Mouse (Mus musculus) bone marrow, adult 2 months (tissue): ENCODE results near the gene Palm. TPM values are rescaled to one million over a fixed set of nuclear protein-coding genes. Genes with fewer than 3 reads are reported as not detected.

ENCODE experiments used
- H3K27ac ChIP-seq: fragments of 200-500 bp; 2 replicates; pipeline ENCODE4 v1.5.1; 2012; ENCODE audit warnings: low read depth, mild to moderate bottlenecking, control low read depth, inconsistent platforms, low read length; ENCODE audit not compliant: control insufficient read depth, poor library complexity, insufficient read depth
- H3K4me1 ChIP-seq: fragments of 200-500 bp; 2 replicates; pipeline ENCODE4 v1.6.1; 2011; ENCODE audit warnings: low read length; ENCODE audit not compliant: control insufficient read depth, insufficient read depth
- H3K4me3 ChIP-seq: fragments of 200-500 bp; replicated peaks from 2 replicates; pipeline ENCODE3; 2011; ENCODE audit warnings: mild to moderate bottlenecking, low read depth, low read length, control low read depth; ENCODE audit not compliant: control insufficient read depth
- CTCF ChIP-seq: fragments of 200-500 bp; IDR thresholded peaks from 2 replicates; pipeline ENCODE4 v1.5.1; 2011; ENCODE audit warnings: low read length, control low read depth; ENCODE audit not compliant: control insufficient read depth, insufficient read depth
- POLR2A ChIP-seq: fragments of 200-500 bp; IDR thresholded peaks from 2 replicates; pipeline ENCODE4 v1.6.1; 2011; ENCODE audit warnings: low read depth, mild to moderate bottlenecking, control low read depth, low read length, borderline replicate concordance; ENCODE audit not compliant: control insufficient read depth
- WGBS: fragments of 180-500 bp; shearing (Covaris S2); methylation state at CpG from one replicate; pipeline ENCODE4 v1.1.7; 2018; 5-methylcytosine and 5-hydroxymethylcytosine counted together
- polyA plus RNA-seq: library from polyadenylated mRNA; stranded (reverse); fragments of >200 nt; gene quantifications from 2 replicates; pipeline ENCODE4 v1.2.4, GENCODE M21; 2011; ENCODE audit warnings: low replicate concordance; ENCODE audit not compliant: missing spikeins, insufficient read depth, insufficient read length

Gene Palm
- polyA plus RNA-seq, 1 experiment, result 36.1 TPM

DNA sequence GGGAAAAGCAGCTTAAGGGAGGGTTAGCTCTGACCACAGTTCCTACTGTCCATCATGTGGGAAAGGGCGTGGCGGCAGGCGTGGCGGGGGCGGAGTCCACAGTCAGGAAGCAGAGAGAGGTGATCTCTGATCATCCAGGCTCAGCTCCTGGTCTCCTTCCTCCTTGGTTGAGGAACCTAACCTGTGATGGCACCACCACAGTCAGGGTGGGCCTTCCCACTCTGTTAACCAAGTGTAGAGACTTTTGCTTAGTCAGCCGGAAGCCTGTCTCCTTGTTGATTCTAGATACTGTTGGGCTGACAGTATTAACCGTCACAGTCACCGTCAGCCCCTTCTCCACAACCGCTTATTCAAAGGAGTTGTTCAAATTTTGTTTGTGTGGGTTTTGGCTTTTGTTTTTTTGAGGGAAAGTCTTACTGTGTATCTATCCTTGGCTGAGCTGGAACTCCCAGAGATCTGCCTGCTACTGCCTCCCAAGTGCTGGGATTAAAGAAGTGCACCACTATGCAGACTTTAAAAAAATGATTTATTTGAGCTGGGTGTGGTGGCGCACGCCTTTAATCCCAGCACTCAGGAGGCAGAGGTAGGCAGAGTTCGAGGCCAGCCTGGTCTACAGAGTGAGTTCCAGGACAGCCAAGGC, 5.0 kb downstream of the Palm start:
- peaks cover 6% of the 10 kb centered on the region; the same call in 1 of the 2 replicates for H3K4me1 ChIP-seq
- H3K4me3 ChIP-seq, result no peak overlapping the region
- TF ChIP-seq POLR2A (no peak), CTCF (no peak)
- 18% methylated on average over 12 of the region's 12 CpGs for whole genome bisulfite sequencing
- peak overlapping the region; percentile 31; the same call in 1 of the 2 replicates for H3K27ac ChIP-seq

DNA sequence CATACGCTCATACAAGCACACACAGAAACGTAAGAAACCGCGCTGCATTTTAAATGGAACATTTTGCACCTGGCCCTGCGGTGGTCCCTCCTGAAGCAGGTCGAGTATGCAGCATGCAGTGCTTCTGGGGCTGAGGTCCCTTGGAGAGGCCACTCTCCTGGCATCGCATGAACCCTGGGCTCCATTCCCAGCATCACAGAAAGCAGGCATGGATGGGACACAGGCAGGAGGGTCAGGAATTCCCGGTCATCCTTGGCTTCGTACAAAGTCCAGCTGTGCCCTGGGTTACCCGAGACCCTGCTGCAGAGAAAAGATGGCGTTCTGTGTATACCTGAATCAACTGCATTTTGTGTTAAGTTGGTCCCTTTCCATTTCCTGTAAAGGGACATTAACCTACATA, 7.1 kb downstream of the Palm start:
- Histone ChIP-seq H3K27ac (no peak overlapping the region), H3K4me1 (peaks cover 4% of the 10 kb centered on the region; the same call in 1 of the 2 replicates), H3K4me3 (no peak overlapping the region)
- WGBS, result 86% methylated on average over 11 of the region's 11 CpGs
- TF ChIP-seq CTCF, result no peak
- TF ChIP-seq POLR2A, result no peak

DNA sequence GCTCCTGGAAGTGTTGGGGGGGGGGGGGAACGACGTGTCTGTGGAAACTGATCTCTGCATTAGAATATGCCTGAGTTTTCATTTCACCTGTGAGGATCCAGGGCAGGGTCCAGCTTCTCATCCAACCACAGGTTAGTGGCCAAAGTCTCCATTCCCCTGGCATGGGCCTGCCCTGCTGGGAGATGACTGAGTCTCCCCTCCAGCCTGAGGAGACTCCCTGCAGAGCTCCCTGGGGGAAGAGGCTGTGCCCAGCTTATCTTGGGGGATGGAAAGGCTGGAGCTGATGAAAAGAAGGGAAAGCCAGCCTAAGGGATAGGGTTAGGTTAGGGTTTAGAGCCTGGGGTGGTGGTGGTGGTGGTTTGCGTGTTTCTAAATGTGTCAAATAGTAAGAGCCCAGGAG, 8.5 kb downstream of the Palm start:
- H3K4me1 ChIP-seq, result peaks cover 4% of the 10 kb centered on the region; the same call in 1 of the 2 replicates
- TF ChIP-seq CTCF (no peak), POLR2A (no peak)
- 62% methylated on average over 3 of the region's 3 CpGs for WGBS
- H3K4me3 ChIP-seq, result no peak overlapping the region
- peak overlapping the region; percentile 51 for H3K27ac ChIP-seq

DNA sequence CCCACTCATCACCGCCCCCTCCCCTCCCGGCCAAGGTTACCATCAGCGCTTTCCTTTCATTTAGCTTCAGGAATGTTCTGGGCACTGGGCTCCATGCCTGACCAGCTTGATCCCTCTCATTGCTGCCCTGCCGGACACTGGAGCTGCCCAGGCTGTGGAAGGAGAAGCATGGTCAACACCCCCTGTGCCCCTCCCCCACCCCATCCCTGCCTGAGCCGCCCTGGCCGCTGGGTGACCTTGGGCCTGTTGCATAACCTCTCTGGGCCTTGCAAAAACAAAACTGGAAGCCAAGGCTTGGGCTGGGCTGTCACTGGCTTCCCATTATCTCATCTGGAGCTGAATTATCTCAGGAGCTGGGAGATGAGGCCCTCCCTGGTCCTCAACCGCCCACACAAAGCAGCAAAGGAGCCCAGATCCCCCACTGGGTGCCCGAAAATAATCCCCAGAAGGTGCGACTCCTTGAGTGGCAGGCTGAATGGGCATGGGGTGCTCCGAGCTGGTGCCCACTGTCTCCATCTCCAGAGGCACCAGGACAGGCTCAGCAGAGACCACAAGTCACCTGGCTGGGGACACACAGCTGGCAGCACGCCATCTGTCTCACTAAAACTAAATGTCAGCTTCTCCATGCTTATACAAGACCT, 9.1 kb downstream of the Palm start:
- Histone ChIP-seq H3K27ac (peak overlapping the region; percentile 51), H3K4me3 (peak overlapping the region; percentile 12), H3K4me1 (peaks cover 4% of the 10 kb centered on the region; the same call in 1 of the 2 replicates)
- WGBS, result 61% methylated on average over 11 of the region's 11 CpGs
- no peak for TF ChIP-seq POLR2A
- no peak for TF ChIP-seq CTCF

DNA sequence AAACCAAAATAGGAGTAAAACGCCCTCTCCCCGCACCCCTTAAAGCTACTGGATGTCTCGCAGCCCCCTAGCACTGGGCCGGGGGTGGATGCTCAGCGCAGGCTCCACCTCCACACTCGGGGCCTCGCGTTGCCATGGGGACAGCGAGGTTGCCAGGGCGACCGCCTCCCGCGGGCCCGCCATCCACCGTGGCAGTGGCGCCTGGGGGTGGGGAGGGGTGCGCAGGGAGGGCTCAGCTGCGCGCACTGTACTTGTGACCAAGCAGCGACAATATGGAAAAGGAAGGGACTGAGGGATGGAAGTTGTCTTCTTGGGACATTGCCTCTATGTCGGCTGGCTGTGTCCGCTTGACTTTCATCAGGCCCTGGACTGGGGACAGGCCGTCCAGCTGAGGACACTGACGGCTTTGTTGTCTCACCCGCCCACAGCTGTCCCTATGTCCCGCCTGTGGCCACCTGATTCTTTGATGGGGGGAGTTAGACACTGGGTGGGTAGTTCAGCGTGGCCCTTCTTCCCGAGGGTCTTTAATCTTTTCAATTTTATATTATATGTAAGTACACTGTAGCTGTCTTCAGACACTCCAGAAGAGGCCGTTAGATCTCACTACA, 10.4 kb downstream of the Palm start:
- H3K4me3 ChIP-seq, result no peak overlapping the region
- TF ChIP-seq CTCF, result no peak
- TF ChIP-seq POLR2A, result no peak
- no peak overlapping the region for H3K27ac ChIP-seq
- H3K4me1 ChIP-seq, result peaks cover 4% of the 10 kb centered on the region; the same call in 1 of the 2 replicates
- WGBS, result 74% methylated on average over 29 of the region's 29 CpGs

DNA sequence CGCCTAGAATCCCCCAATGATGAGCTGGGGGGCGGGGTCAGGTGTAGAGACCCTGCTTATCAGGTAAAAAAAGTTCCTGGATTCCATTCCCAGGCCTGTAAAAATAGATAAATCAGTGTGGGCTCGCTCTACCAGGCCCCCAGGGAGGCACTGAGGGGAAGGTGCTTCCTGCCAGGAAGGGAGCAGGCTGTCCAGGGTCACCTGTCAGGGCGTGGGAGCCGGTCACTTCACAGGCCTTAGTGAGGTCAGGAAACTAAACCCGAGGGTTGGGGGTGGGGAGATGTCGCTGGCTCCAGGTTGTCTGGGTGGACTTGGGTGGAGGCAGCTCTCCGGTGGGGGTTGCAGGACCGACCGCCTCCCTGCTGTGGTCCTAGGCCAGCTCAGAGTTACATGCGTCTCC, 12.3 kb downstream of the Palm start:
- TF ChIP-seq CTCF (no peak), POLR2A (no peak)
- Histone ChIP-seq H3K4me3 (no peak overlapping the region), H3K27ac (no peak overlapping the region), H3K4me1 (peaks cover 1% of the 10 kb centered on the region; the same call in 1 of the 2 replicates)
- 74% methylated on average over 11 of the region's 11 CpGs for WGBS

DNA sequence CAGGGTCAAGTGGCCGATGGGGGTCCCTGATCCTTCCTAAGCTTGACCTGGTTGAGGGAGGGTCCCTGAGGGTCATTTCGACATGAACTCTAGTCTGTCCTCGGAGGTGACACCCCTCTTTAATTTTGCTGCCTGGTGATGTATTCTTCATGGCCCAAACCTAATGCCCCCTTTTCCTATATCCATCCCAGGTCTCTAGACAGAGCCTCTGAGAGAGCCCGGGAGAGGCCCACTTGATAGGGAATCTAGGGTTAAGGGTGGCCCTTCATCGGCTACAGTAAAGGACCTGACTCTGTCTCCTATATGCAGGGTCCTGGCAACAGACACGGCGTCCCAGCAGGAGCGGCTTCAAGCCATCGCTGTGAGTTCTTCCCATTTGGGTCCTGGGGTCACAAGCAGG, 13.0 kb downstream of the Palm start:
- 89% methylated on average over 9 of the region's 9 CpGs for WGBS
- H3K27ac ChIP-seq, result no peak overlapping the region
- peaks cover 1% of the 10 kb centered on the region; the same call in 1 of the 2 replicates for H3K4me1 ChIP-seq
- TF ChIP-seq CTCF (no peak), POLR2A (no peak)
- no peak overlapping the region for H3K4me3 ChIP-seq

DNA sequence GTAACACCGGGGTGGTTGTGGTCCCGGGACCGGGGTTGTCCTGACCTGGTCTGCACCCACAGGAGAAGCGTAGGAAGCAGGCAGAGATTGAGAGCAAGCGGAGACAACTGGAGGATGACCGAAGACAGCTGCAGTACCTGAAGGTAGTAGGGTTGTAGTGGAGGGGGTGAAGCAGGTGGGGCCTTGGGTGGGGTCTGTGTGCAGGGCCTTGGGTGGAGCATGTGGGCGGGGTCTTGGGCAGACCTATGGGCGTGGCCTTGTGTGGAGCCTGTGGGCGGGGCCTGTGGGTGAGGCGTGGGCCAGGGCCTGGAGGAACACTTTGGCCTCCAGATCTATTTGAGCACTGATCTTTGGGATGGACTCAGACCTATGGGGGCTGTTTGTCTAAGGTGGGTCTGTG, 13.6 kb downstream of the Palm start:
- no peak overlapping the region for H3K27ac ChIP-seq
- H3K4me3 ChIP-seq, result no peak overlapping the region
- WGBS, result 76% methylated on average over 10 of the region's 10 CpGs
- no peak for TF ChIP-seq CTCF
- no peak for TF ChIP-seq POLR2A
- H3K4me1 ChIP-seq, result peaks cover 1% of the 10 kb centered on the region; the same call in 1 of the 2 replicates
